Mouse (Mus musculus) small intestine, adult 2 months (tissue): Measurements from ENCODE around the gene Xylt1.

Source experiments
- CTCF ChIP-seq: fragments of 200-500 bp; IDR thresholded peaks from 2 replicates; pipeline ENCODE4 v1.5.1; 2012; ENCODE audit warnings: low read depth, mild to moderate bottlenecking, control low read depth, inconsistent platforms, low read length, moderate library complexity, mixed read lengths; ENCODE audit not compliant: insufficient replicate concordance, insufficient read length; ENCODE audit errors: extremely low read depth
- POLR2A ChIP-seq: fragments of 200-500 bp; IDR thresholded peaks from 2 replicates; pipeline ENCODE4 v1.6.1; 2012; ENCODE audit warnings: low read depth, mild to moderate bottlenecking, control low read depth, inconsistent platforms, low read length, moderate library complexity

- no peak for TF ChIP-seq CTCF
- TF ChIP-seq POLR2A, result no peak
These were observed 8.3 kb downstream of the Xylt1 start for GRCm38 (mm10) chr7:117389048-117389447.
